Mouse (Mus musculus): Measurements from ENCODE around the gene Gm10160.

Gene Gm10160

DNA sequence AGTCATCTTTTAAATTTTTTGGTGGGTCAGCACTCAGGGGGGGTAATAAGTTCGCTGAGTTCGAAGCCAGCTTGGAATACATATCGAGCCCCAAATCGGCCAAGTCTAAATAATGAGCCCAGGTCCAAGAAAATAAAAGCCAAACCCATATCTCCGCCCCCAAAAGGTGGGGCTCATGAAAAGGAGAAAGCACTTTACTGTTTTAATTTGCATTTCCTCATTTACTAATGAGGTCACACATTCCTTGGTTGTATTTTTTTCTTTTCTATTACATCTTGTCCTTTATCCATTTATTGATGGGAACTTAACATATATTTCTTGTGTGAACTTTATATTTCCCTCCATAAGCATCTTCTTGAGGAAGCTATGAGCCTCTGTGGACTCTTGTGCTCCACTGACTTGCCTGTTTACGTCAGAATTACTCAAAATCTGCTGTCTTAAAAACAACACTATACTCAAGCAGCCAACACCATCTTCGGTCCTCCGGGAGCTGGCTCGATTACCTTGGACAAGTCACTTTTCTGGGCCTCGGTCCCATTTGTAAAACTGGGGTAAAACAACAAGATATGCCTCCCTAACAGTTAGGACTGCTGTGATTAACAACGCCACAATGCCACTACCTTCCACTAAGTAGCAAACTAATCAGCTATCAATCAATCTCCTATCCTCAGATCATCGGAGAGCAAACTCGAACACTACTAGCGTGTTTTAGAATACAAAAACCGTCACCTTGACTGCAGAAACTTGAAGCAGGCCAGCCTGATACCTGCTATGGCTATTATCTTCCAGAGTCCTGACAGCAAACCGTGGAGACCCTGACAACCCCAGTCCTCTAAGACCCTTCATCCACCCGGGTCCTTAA, 27.6 kb downstream of the Gm10160 start:
- DNase-seq (ENCODE audit: low spot score): no peak

DNA sequence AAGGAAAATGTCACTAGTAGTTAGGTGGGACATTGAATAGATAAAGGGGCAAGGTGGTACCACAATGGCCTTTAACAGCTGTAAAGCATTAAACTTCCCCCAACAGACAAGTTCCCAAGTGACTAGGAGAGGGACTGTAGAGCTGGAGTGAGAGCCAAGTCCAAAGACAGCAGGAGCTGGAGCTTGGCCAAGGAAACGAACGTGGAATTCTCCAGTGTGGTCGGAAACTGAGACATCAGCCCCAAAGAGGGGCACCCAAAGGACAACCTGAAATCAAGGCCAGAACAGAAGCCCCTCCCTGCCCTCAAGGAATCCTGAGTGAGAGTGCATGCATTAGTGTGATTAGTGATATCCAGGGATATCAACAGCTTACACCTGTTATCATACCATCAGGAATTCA, 30.2 kb downstream of the Gm10160 start:
- DNase-seq (ENCODE audit: low spot score): no peak

DNA sequence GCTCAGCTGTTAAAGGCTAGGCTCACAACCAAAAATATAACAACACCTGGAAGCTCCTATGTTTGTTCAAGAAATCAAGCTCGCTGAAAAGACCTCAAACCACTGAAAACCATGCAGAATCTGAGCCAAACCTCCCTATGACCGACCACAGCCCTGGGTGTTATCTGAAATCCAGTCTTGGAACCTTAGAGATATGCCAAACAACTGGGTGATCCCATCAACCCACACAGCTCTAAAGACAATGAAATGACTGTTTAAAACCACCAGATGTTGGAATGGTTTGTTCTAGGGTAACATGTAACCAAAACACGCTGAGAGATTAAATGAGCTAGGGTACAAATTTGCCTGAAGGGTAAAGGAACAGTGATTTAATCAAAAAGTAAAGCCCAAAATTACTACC, 30.7 kb downstream of the Gm10160 start:
- DNase-seq (ENCODE audit: low spot score): no peak

DNA sequence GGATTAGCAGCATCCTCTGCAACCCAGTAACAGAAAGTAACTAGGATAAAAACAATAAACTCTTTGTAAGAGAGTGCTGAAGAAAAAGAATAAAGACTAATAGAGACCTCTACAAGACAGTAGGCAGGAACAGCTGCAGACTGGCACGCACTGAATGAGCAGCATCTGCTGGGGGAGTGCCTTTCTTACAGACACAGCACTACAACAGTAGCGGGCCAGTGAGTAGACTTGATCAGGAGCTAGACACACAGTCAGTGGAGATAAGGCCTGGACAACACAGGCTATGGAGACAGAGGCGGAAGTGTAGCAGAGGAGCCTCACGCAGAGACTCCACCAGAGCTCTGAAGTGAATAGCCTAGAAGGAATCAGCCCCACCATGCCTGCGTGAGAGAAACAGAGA, 49.5 kb downstream of the Gm10160 start:
- no peak for DNase-seq (ENCODE audit: low spot score)

Data from urinary bladder, postnatal 10 days (tissue).